Mouse (Mus musculus) testis, adult 2 months (tissue): ENCODE measurements at regions not wholly inside any gene's neighbourhood (a gene's known extent, or its start where the extent isn't known, plus 50 kb on each side); places are given as distances from the start of the nearest gene placed in this dataset.

ENCODE experiments used
- H3K27ac ChIP-seq: fragments of 200-500 bp; 2 replicates; pipeline ENCODE4 v1.5.1; 2012; ENCODE audit warnings: low read depth, low read length; ENCODE audit not compliant: control insufficient read depth, insufficient read depth
- H3K27me3 ChIP-seq: fragments of 200-500 bp; 2 replicates; pipeline ENCODE4 v1.6.1; 2012; ENCODE audit warnings: mild to moderate bottlenecking, low read length, moderate library complexity; ENCODE audit not compliant: control insufficient read depth, insufficient read depth
- H3K36me3 ChIP-seq: fragments of 200-500 bp; 2 replicates; pipeline ENCODE4 v1.6.1; 2012; ENCODE audit warnings: mild to moderate bottlenecking, low read length; ENCODE audit not compliant: control insufficient read depth, insufficient read depth
- H3K4me1 ChIP-seq: fragments of 200-500 bp; 2 replicates; pipeline ENCODE4 v1.6.1; 2012; ENCODE audit warnings: low read length; ENCODE audit not compliant: control insufficient read depth, insufficient read depth
- H3K4me3 ChIP-seq: fragments of 200-500 bp; 2 replicates; pipeline ENCODE4 v1.5.1; 2012; ENCODE audit warnings: low read depth, mild to moderate bottlenecking, low read length, moderate library complexity, mixed read lengths; ENCODE audit not compliant: control insufficient read depth
- CTCF ChIP-seq: fragments of 200-500 bp; IDR thresholded peaks from 2 replicates; pipeline ENCODE4 v1.5.1; 2012; ENCODE audit warnings: low read depth, mild to moderate bottlenecking, inconsistent platforms, low read length, moderate library complexity; ENCODE audit not compliant: control insufficient read depth, insufficient read depth, insufficient replicate concordance
- POLR2A ChIP-seq: fragments of 200-500 bp; IDR thresholded peaks from 2 replicates; pipeline ENCODE4 v1.6.1; 2012; ENCODE audit warnings: low read depth, mild to moderate bottlenecking, inconsistent platforms, low read length, moderate library complexity; ENCODE audit not compliant: control insufficient read depth

DNA sequence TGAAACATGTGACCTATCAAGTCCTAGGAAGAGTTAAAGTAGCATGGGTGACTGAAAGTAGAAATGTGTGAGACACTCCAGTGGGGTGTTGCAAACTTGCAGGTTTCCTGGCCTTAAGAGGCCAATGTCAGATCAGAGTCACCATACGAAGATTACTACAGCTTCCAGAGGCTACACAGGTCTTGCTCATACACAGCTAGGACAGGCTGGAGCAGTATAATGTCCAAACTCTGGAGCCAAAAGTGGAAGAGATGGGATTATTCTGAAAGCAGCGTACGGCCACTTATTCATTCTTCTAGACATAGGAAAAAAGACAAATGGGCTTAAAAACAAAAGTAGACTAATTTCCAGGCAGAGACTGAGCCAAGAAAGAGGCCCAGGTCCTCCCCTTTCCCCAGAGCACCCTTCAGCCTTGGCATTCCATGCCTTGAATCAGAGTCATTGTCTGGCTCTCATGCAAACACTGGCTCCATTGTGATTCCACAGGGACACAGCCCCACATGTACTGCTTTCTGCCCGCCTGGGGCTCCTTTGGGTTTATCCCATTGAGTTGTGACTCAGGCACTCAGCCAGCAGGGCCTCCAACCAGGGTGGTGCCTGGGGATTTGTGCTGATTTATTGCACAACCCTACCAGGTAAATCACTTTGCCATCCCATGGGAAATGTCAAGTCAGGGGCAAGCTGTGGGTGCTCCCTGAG is 94.5 kb downstream of the Rassf10 start:
- H3K4me1 ChIP-seq = no peaks in the 10 kb centered on the region
- no peak overlapping the region for H3K4me3 ChIP-seq
- no peaks in the 10 kb centered on the region for H3K36me3 ChIP-seq
- TF ChIP-seq CTCF = no peak
- no peak for TF ChIP-seq POLR2A
- H3K27me3 ChIP-seq = no peaks in the 10 kb centered on the region
- no peak overlapping the region for H3K27ac ChIP-seq

DNA sequence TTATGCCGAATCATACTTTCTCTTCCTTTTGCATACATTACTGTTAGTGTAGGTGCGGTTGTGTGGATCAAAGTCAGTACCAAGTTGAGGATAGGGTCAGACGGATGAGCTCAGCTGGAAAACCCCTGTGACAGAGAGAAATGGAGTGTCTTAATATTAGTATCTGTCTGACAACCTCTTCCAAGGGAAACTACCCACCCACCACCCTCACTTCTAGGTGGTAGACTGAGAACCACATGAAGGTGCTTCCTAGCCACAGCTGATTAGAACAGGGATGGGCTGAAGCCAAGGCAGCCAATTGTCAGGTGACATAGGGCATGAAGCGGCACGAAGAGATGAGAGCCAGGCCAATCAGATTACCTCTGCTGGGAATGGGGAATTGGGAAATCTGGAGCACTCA is 95.7 kb downstream of the Rassf10 start:
- no peaks in the 10 kb centered on the region for H3K36me3 ChIP-seq
- no peaks in the 10 kb centered on the region for H3K4me1 ChIP-seq
- H3K4me3 ChIP-seq = no peak overlapping the region
- no peaks in the 10 kb centered on the region for H3K27me3 ChIP-seq
- TF ChIP-seq POLR2A = no peak
- TF ChIP-seq CTCF = no peak
- no peak overlapping the region for H3K27ac ChIP-seq

DNA sequence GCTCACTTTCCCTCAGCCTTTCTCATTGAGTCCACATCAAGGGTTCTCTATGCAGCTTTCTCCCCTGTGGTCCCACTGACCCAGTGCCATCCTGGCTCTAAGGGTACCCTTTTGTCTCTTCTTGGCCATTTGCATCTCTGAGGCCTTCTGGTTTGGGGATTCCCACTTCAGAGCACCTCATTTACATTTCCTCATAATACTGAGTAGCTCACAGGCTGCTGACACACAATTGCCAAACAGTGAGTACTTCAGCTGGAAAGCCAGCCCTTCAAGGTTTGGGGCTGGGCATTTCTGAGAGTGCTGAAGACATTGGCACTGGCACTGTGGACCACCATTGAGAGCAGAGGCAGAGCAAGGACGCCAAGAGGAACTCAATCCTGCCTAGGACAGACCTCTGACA is 99.2 kb downstream of the Rassf10 start:
- Histone ChIP-seq H3K27ac (no peak overlapping the region), H3K4me3 (no peak overlapping the region)

DNA sequence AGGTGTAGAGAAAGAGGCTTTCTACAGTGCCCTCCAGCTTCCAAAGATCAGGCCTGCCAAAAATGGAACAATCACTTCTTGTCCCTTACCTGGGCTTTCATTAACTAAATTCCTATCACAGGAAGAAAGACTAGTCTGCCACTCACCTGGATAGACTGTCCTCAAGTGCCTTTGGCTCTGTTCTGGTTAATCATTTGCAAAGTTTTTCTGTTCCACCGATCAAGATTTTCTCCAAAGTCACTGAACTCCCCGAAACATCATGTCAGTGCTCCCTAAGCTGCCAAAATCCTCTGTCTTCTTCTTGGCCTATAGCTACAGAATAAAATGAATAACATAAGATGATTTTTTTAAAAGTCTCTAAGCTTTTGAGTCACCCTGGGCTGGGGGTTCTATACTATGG is 102.7 kb downstream of the Rassf10 start:
- no peaks in the 10 kb centered on the region for H3K27me3 ChIP-seq
- TF ChIP-seq CTCF = no peak
- no peak for TF ChIP-seq POLR2A
- H3K4me3 ChIP-seq = no peak overlapping the region
- H3K36me3 ChIP-seq = no peaks in the 10 kb centered on the region
- no peaks in the 10 kb centered on the region for H3K4me1 ChIP-seq
- no peak overlapping the region for H3K27ac ChIP-seq

More for the DNA sequence above, 99.2 kb downstream of the Rassf10 start:
- H3K4me1 ChIP-seq = no peaks in the 10 kb centered on the region
- no peaks in the 10 kb centered on the region for H3K36me3 ChIP-seq
- no peaks in the 10 kb centered on the region for H3K27me3 ChIP-seq
- TF ChIP-seq POLR2A (no peak), CTCF (no peak)

DNA sequence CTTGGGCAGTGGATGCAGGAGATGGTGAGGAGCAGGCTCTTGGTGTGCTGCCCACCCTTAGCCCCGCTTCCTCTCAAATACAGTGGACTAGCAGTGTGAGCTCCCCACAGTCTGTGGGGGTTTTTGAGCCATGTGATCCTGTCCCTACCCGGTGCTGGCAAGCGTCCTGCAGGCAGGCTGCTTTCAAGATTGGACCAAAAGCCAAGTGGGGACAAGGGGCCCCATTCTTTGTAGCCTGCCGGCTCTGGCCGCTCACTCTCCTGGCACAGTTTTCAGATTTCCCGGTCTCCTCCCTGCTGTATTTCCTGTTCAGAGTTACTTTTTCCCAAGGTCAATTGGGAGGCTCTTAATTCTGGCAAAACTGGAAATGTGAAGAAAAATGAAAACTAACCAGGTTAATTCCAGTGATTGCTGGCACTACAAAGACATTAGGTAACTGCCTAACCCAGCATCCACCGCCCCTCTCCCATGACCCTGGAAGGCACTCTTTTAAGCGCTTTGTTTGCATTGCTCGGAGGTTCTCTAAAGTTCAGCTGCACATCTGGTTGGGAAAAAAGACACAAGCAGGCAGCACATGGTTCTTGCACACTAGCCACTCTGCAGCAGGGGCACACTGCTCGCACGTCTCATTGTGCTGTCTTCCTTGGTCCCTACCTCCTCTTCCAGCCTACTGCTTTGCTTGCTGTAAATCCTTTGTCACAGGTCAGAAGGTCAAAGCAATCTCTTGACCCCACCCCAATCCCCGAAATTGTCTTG is 105.6 kb downstream of the Rassf10 start:
- no peak overlapping the region for H3K4me3 ChIP-seq
- no peaks in the 10 kb centered on the region for H3K4me1 ChIP-seq
- H3K27ac ChIP-seq = no peak overlapping the region
- H3K36me3 ChIP-seq = no peaks in the 10 kb centered on the region
- no peak for TF ChIP-seq POLR2A
- TF ChIP-seq CTCF = no peak
- no peaks in the 10 kb centered on the region for H3K27me3 ChIP-seq

DNA sequence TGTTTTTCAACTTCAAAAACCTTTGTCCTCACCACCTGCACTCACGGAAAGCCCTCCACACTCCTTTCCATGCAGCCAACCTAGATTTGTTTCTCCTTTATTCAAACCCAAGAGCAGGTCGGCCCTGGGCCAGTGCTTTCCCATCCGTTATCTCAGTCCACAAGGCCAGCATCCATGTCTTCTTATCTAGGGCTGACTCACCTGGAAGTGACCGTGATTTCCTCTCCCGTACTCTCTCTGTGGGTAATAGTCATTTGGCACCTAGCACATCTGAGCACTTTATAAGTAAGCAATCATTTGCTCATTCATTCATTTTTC is 106.2 kb downstream of the Rassf10 start:
- H3K4me3 ChIP-seq = no peak overlapping the region
- H3K27me3 ChIP-seq = no peaks in the 10 kb centered on the region
- no peaks in the 10 kb centered on the region for H3K4me1 ChIP-seq
- no peaks in the 10 kb centered on the region for H3K36me3 ChIP-seq
- no peak overlapping the region for H3K27ac ChIP-seq
- TF ChIP-seq CTCF = no peak

DNA sequence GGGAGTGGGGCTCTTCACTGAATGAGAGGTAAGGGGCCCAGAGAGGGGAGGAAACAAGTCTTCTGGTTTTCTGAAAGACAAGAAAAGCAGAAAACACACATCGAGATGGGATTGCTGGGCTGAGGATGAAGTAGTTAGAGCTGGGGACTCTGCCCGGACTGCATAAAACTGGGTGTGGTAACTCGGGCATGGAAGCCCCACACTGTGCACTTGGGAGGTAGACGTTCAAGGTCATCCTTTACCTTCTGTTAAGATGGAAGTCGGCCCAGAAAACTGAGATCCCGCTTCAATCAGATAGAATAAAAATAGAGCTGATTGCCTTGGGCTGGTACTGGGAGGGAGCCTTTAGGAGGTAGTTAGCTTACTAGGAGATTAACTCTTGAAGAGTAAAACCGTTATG is 107.2 kb downstream of the Rassf10 start:
- H3K27ac ChIP-seq = no peak overlapping the region
- H3K4me3 ChIP-seq = no peak overlapping the region
- TF ChIP-seq POLR2A (no peak), CTCF (no peak)
- no peaks in the 10 kb centered on the region for H3K4me1 ChIP-seq
- no peaks in the 10 kb centered on the region for H3K36me3 ChIP-seq
- no peaks in the 10 kb centered on the region for H3K27me3 ChIP-seq
